Mouse (Mus musculus) CH12.LX (cell line): ENCODE data around the gene Ecsit. TPM values are rescaled to one million over a fixed set of nuclear protein-coding genes. Genes with fewer than 3 reads are reported as not detected.
A peak's percentile ranks its signal among the peaks of the same experiment; 100 is the strongest.

Experiments used
- DNase-seq: peaks from one replicate; pipeline ENCODE4 v3.0.0-alpha.2; 2013; ENCODE audit errors: extremely low read depth
- H3K27ac ChIP-seq: 2 replicates; pipeline ENCODE4 v1.5.1; 2012; ENCODE audit warnings: low read depth, mild to moderate bottlenecking, control low read depth, moderate library complexity; ENCODE audit not compliant: insufficient read depth
- H3K27me3 ChIP-seq: replicated peaks from 2 replicates; pipeline ENCODE3; 2012; ENCODE audit warnings: inconsistent platforms
- H3K36me3 ChIP-seq, 2 experiments: replicated peaks in 1 of 2; 2 replicates each; pipeline versions ENCODE3 to v1.6.1; 2012; ENCODE audit warnings: inconsistent platforms in 1 of 2, low read length in 1 of 2, mild to moderate bottlenecking in 1 of 2, mixed read lengths in 1 of 2, moderate library complexity in 1 of 2; ENCODE audit not compliant: control insufficient read depth in 1 of 2, insufficient read depth in 1 of 2
- H3K4me1 ChIP-seq, 2 experiments: 2 replicates each; pipeline ENCODE4 v1.6.1; 2012; ENCODE audit warnings: inconsistent platforms in 1 of 2, moderate library complexity in 1 of 2; ENCODE audit not compliant: insufficient read depth in 2 of 2, control insufficient read depth in 1 of 2
- H3K4me2 ChIP-seq: 2 replicates; pipeline ENCODE4 v1.6.1; 2012; ENCODE audit warnings: low read depth, mild to moderate bottlenecking, control low read depth; ENCODE audit not compliant: poor library complexity, insufficient read depth, severe bottlenecking
- H3K4me3 ChIP-seq, 3 experiments: fragments of 150-350 bp in 1 of 3; sonication (generic) in 1 of 3; replicated peaks in 1 of 3; 2 replicates each; pipeline versions ENCODE3 to v1.5.1; 2011 to 2012; ENCODE audit warnings: low read depth in 2 of 3, low read length in 2 of 3, mild to moderate bottlenecking in 2 of 3, moderate library complexity in 2 of 3, control low read depth in 1 of 3, improper control_type of control experiment in 1 of 3, inconsistent platforms in 1 of 3, mixed read lengths in 1 of 3; ENCODE audit not compliant: poor library complexity in 1 of 3
- H3K79me2 ChIP-seq: replicated peaks from 2 replicates; pipeline ENCODE4 v1.6.1; 2012; ENCODE audit warnings: mild to moderate bottlenecking, moderate library complexity; ENCODE audit not compliant: control insufficient read depth, poor library complexity, insufficient read depth, severe bottlenecking; ENCODE audit errors: extremely low read depth
- H3K9ac ChIP-seq: 2 replicates; pipeline ENCODE4 v1.6.1; 2012; ENCODE audit warnings: low read depth, mild to moderate bottlenecking, control low read depth, moderate library complexity; ENCODE audit not compliant: insufficient read depth
- H3K9me3 ChIP-seq: replicated peaks from 2 replicates; pipeline ENCODE3; 2012; ENCODE audit warnings: low read length, inconsistent platforms, mixed read lengths
- BHLHE40 ChIP-seq: IDR thresholded peaks from 2 replicates; pipeline ENCODE4 v1.6.1; 2011; ENCODE audit warnings: mild to moderate bottlenecking, low read depth, low read length, improper control_type of control experiment
- CHD1 ChIP-seq: IDR thresholded peaks from 2 replicates; pipeline ENCODE4 v1.6.1; 2012; ENCODE audit warnings: low read depth, low read length, improper control_type of control experiment, inconsistent platforms
- CHD2 ChIP-seq: IDR thresholded peaks from 2 replicates; pipeline ENCODE4 v1.6.1; 2011; ENCODE audit warnings: low read length, improper control_type of control experiment
- CTCF ChIP-seq, 2 experiments: IDR thresholded peaks in 1 of 2; conservative IDR thresholded peaks in 1 of 2; 2 replicates each; pipeline ENCODE4 v1.5.1; 2011 to 2012; ENCODE audit warnings: low read depth in 2 of 2, low read length in 2 of 2, improper control_type of control experiment in 1 of 2, inconsistent platforms in 1 of 2, mild to moderate bottlenecking in 1 of 2, moderate library complexity in 1 of 2
- E2F4 ChIP-seq: IDR thresholded peaks from 2 replicates; pipeline ENCODE4 v1.6.1; 2011; ENCODE audit warnings: low read depth, low read length, improper control_type of control experiment; ENCODE audit not compliant: insufficient replicate concordance
- ELF1 ChIP-seq: IDR thresholded peaks from 2 replicates; pipeline ENCODE4 v1.6.1; 2014; ENCODE audit warnings: low read depth, mild to moderate bottlenecking, inconsistent platforms, low read length, improper control_type of control experiment
- EP300 ChIP-seq: IDR thresholded peaks from 2 replicates; pipeline ENCODE4 v1.6.1; 2011; ENCODE audit warnings: low read length, improper control_type of control experiment
- ETS1 ChIP-seq: conservative IDR thresholded peaks from 2 replicates; pipeline ENCODE4 v1.6.1; 2012; ENCODE audit warnings: low read depth, mild to moderate bottlenecking, inconsistent platforms, low read length, improper control_type of control experiment, moderate library complexity
- GABPA ChIP-seq: IDR thresholded peaks from 2 replicates; pipeline ENCODE4 v1.6.1; 2012; ENCODE audit warnings: low read depth, low read length, improper control_type of control experiment, inconsistent platforms; ENCODE audit not compliant: insufficient replicate concordance
- HCFC1 ChIP-seq: IDR thresholded peaks from 2 replicates; pipeline ENCODE4 v1.6.1; 2012; ENCODE audit warnings: low read depth, mild to moderate bottlenecking, inconsistent platforms, low read length, improper control_type of control experiment
- IRF4 ChIP-seq: IDR thresholded peaks from 2 replicates; pipeline ENCODE4 v1.6.1; 2014; ENCODE audit warnings: low read depth, mild to moderate bottlenecking, inconsistent platforms, low read length, improper control_type of control experiment
- JUN ChIP-seq: IDR thresholded peaks from 2 replicates; pipeline ENCODE4 v1.6.1; 2011; ENCODE audit warnings: low read depth, mild to moderate bottlenecking, low read length, improper control_type of control experiment, moderate library complexity; ENCODE audit not compliant: insufficient read depth
- JUND ChIP-seq: conservative IDR thresholded peaks from 2 replicates; pipeline ENCODE4 v1.6.1; 2011; ENCODE audit warnings: low read depth, low read length, improper control_type of control experiment
- KAT2A ChIP-seq: IDR thresholded peaks from 2 replicates; pipeline ENCODE4 v1.6.1; 2012; ENCODE audit warnings: low read length, improper control_type of control experiment, inconsistent platforms; ENCODE audit not compliant: insufficient replicate concordance
- MAFK ChIP-seq: IDR thresholded peaks from 2 replicates; pipeline ENCODE4 v1.6.1; 2011; ENCODE audit warnings: low read length, improper control_type of control experiment; ENCODE audit not compliant: insufficient replicate concordance
- MAX ChIP-seq: IDR thresholded peaks from 2 replicates; pipeline ENCODE4 v1.6.1; 2011; ENCODE audit warnings: low read length, improper control_type of control experiment
- MAZ ChIP-seq: IDR thresholded peaks from 2 replicates; pipeline ENCODE4 v1.6.1; 2012; ENCODE audit warnings: low read depth, mild to moderate bottlenecking, inconsistent platforms, low read length, improper control_type of control experiment, moderate library complexity
- MEF2A ChIP-seq: IDR thresholded peaks from 2 replicates; pipeline ENCODE4 v1.6.1; 2014; ENCODE audit warnings: low read depth, mild to moderate bottlenecking, inconsistent platforms, low read length, improper control_type of control experiment, borderline replicate concordance
- MXI1 ChIP-seq: IDR thresholded peaks from 2 replicates; pipeline ENCODE4 v1.6.1; 2011; ENCODE audit warnings: mild to moderate bottlenecking, low read depth, low read length, improper control_type of control experiment
- MYC ChIP-seq: IDR thresholded peaks from 2 replicates; pipeline ENCODE4 v1.6.1; 2011; ENCODE audit warnings: low read depth, mild to moderate bottlenecking, improper control_type of control experiment, low read length
- NELFE ChIP-seq: IDR thresholded peaks from 2 replicates; pipeline ENCODE4 v1.6.1; 2011; ENCODE audit warnings: low read depth, low read length, improper control_type of control experiment
- NRF1 ChIP-seq: IDR thresholded peaks from 2 replicates; pipeline ENCODE4 v1.6.1; 2014; ENCODE audit warnings: low read depth, mild to moderate bottlenecking, inconsistent platforms, low read length, improper control_type of control experiment, moderate library complexity
- PAX5 ChIP-seq: IDR thresholded peaks from 2 replicates; pipeline ENCODE4 v1.6.1; 2012; ENCODE audit warnings: low read length, inconsistent platforms, mixed read lengths
- POLR2A ChIP-seq: IDR thresholded peaks from 2 replicates; pipeline ENCODE4 v1.6.1; 2011; ENCODE audit warnings: low read depth, mild to moderate bottlenecking, improper control_type of control experiment, low read length
- POLR2AphosphoS2 ChIP-seq: IDR thresholded peaks from 2 replicates; pipeline ENCODE4 v1.6.1; 2011; ENCODE audit warnings: low read depth, low read length, improper control_type of control experiment
- RAD21 ChIP-seq: IDR thresholded peaks from 2 replicates; pipeline ENCODE4 v1.6.1; 2011; ENCODE audit warnings: low read depth, mild to moderate bottlenecking, low read length, improper control_type of control experiment, moderate library complexity
- RCOR1 ChIP-seq: conservative IDR thresholded peaks from 2 replicates; pipeline ENCODE4 v1.6.1; 2012; ENCODE audit warnings: low read depth, mild to moderate bottlenecking, inconsistent platforms, low read length, improper control_type of control experiment
- SIN3A ChIP-seq: IDR thresholded peaks from 2 replicates; pipeline ENCODE4 v1.6.1; 2012; ENCODE audit warnings: low read length, improper control_type of control experiment, inconsistent platforms
- SMC3 ChIP-seq: IDR thresholded peaks from 2 replicates; pipeline ENCODE4 v1.6.1; 2011; ENCODE audit warnings: low read depth, low read length, improper control_type of control experiment
- TBP ChIP-seq: conservative IDR thresholded peaks from 2 replicates; pipeline ENCODE4 v1.6.1; 2011; ENCODE audit warnings: low read depth, low read length, improper control_type of control experiment
- TCF12 ChIP-seq: IDR thresholded peaks from 2 replicates; pipeline ENCODE4 v1.6.1; 2014; ENCODE audit warnings: low read depth, mild to moderate bottlenecking, inconsistent platforms, low read length, improper control_type of control experiment
- UBTF ChIP-seq: IDR thresholded peaks from 2 replicates; pipeline ENCODE4 v1.6.1; 2012; ENCODE audit warnings: low read depth, mild to moderate bottlenecking, inconsistent platforms, low read length, improper control_type of control experiment, moderate library complexity
- USF1 ChIP-seq: IDR thresholded peaks from 2 replicates; pipeline ENCODE4 v1.6.1; 2014; ENCODE audit warnings: low read depth, mild to moderate bottlenecking, inconsistent platforms, low read length, improper control_type of control experiment
- USF2 ChIP-seq: conservative IDR thresholded peaks from 2 replicates; pipeline ENCODE4 v1.6.1; 2011; ENCODE audit warnings: low read depth, low read length, improper control_type of control experiment
- ZC3H11A ChIP-seq: IDR thresholded peaks from 2 replicates; pipeline ENCODE4 v1.6.1; 2012; ENCODE audit warnings: low read depth, mild to moderate bottlenecking, inconsistent platforms, low read length, improper control_type of control experiment
- ZKSCAN1 ChIP-seq: IDR thresholded peaks from 2 replicates; pipeline ENCODE4 v1.6.1; 2012; ENCODE audit warnings: low read depth, inconsistent platforms, low read length, improper control_type of control experiment, borderline replicate concordance
- ZMIZ1 ChIP-seq: IDR thresholded peaks from 2 replicates; pipeline ENCODE4 v1.6.1; 2012; ENCODE audit warnings: low read depth, mild to moderate bottlenecking, inconsistent platforms, low read length, improper control_type of control experiment
- ZNF384 ChIP-seq: IDR thresholded peaks from 2 replicates; pipeline ENCODE4 v1.6.1; 2012; ENCODE audit warnings: low read depth, low read length, improper control_type of control experiment, inconsistent platforms
- dilution Hi-C: fragments of 300-500 bp; cut with MboI; formaldehyde crosslinking; loops from 2 replicates; pipeline ENCODE4 v1.14.3; 2020; ENCODE audit warnings: low sequenced_read_pairs; ENCODE audit not compliant: extremely low pct_unique_long_range_greater_than_20kb, extremely low pct_ligation_motif_present
- in situ Hi-C: fragments of 300-500 bp; cut with MboI; formaldehyde crosslinking; loops from 3 replicates; pipeline ENCODE4 v1.14.3; 2019; ENCODE audit warnings: low sequenced_read_pairs, low pct_ligation_motif_present, low pct_unique_long_range_greater_than_20kb, mixed read lengths
- polyA plus RNA-seq: library from polyadenylated mRNA; unstranded; fragments of >175 nt; gene quantifications from 2 replicates; pipeline ENCODE4 v1.2.1, GENCODE M21; 2012; ENCODE audit warnings: low read depth; ENCODE audit not compliant: insufficient read length
- total RNA-seq, 2 experiments: library from RNA; depleted of rRNA; stranded (reverse); fragments of 300-350 nt in 1 of 2; fragments of >200 nt in 1 of 2; gene quantifications; 2 replicates each; pipeline ENCODE4 v1.2.3; 2012 to 2014

The Ecsit gene
- total and polyA plus RNA-seq, 3 experiments, result 38.7 to 57.1 (median 48.5) TPM

DNA sequence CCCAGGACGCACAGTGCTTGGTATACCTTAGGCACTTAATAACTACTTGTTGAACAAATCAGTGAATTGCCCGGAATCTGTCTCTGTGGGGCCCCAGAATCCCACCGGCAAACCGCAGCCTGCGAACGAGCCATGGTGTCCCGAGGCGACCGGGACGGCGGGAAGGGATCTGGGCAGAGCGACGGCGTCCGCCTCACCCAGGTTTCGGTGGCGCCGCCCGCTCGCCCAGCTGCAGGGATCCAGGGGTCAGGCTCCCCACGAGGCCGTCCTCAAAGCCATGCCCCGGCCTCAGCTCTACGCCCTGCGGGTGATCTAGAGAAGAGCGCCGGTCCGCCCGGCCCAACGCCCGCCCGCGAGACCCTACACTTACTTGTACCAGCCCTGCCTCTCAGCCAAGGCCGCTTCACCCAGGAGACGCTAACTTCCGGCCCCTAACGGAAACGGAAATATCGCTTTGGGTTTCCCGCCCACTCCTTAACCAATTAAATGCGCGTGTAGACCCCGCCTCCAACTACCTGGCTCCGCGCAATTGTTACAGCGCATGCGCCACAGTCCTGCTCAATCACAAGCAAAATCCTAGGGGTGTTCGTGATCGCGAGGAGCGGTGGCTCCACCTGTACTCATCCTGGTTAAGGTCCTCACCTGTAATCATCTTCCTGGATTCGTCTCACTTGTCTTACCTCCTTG lies 31.6 kb upstream of the Ecsit start, which contains the start of gene Elof1:
Gene Elof1 (minus strand): TSS at position 433 of the 687 bp plus-strand sequence.
- H3K36me3 ChIP-seq, result peaks cover 23 to 32% of the 10 kb centered on the region in 2 experiments
- in situ Hi-C loops (loop anchor here (5.0 kb wide), 1 partner anchor 45 kb away; the partner anchor contains the start of genes Gm49318 and Zfp653), dilution Hi-C loops (no loop called here)
- H3K4me2 ChIP-seq, result peak within 1 kb of the TSS; percentile 95
- peaks cover 9 to 41% of the 10 kb centered on the region in 2 experiments for H3K4me1 ChIP-seq
- peak; percentile 98 for DNase-seq
- H3K4me3 ChIP-seq, result peak within 1 kb of the TSS; percentile 80 to 89 (median 85)
- peaks cover 3% of the 10 kb centered on the region for H3K9me3 ChIP-seq
- peaks cover 16% of the 10 kb centered on the region for H3K79me2 ChIP-seq
- H3K27me3 ChIP-seq, result no peaks in the 10 kb centered on the region
- TF ChIP-seq CHD2, result peak; percentile 63; the same call in 1 of the 2 replicates
- no peak for TF ChIP-seq CHD1
- no peak for TF ChIP-seq USF1
- TF ChIP-seq ELF1, result peak; percentile 86
- no peak for TF ChIP-seq RCOR1
- peak; percentile 12; the same call in 1 of the 2 replicates for TF ChIP-seq MEF2A
- peak; percentile 85 for TF ChIP-seq ZMIZ1
- peak; percentile 82 for TF ChIP-seq TCF12
- 0 out of 2 replicates have a peak, but pooled peaks have one; percentile 13 for TF ChIP-seq IRF4
- TF ChIP-seq SIN3A, result peak; percentile 89
- no peak for TF ChIP-seq ZC3H11A
- no peak for TF ChIP-seq CTCF (conservative IDR thresholded peaks at IDR 0.05 in 1 of 2, IDR thresholded peaks at IDR 0.05 in 1 of 2; ENCODE audit: low read depth in 2 of 2, low read length in 2 of 2)
- TF ChIP-seq PAX5, result no peak
- TF ChIP-seq USF2, result no peak
- peak; percentile 98 for TF ChIP-seq NRF1
- no peak for TF ChIP-seq EP300
- no peak for TF ChIP-seq ETS1
- no peak for TF ChIP-seq SMC3
- TF ChIP-seq MYC, result peak; percentile 63; the same call in 1 of the 2 replicates
- no peak; the same call in 1 of the 2 replicates for TF ChIP-seq GABPA
- TF ChIP-seq MAX, result peak; percentile 67; the same call in 1 of the 2 replicates
- no peak for TF ChIP-seq MAFK
- no peak for TF ChIP-seq JUN
- no peak for TF ChIP-seq JUND
- peak; percentile 85; the same call in 1 of the 2 replicates for TF ChIP-seq KAT2A
- TF ChIP-seq UBTF, result no peak
- peak; percentile 92 for TF ChIP-seq POLR2A
- no peak for TF ChIP-seq ZNF384
- TF ChIP-seq BHLHE40, result no peak
- no peak for TF ChIP-seq ZKSCAN1
- TF ChIP-seq MXI1, result peak; percentile 81
- peak; percentile 85 for TF ChIP-seq HCFC1
- TF ChIP-seq MAZ, result no peak
- TF ChIP-seq TBP, result peak; percentile 89
- peak; percentile 97 for TF ChIP-seq E2F4
- peak; percentile 89 for TF ChIP-seq NELFE
- TF ChIP-seq RAD21, result no peak
- peak; percentile 75 for TF ChIP-seq POLR2AphosphoS2
- peak within 1 kb of the TSS; percentile 86 for H3K9ac ChIP-seq
- no peak within 1 kb of the TSS; the same call in 1 of the 2 replicates for H3K27ac ChIP-seq
